Mouse (Mus musculus): ENCODE data around the gene Tnni2. TPM values are rescaled to one million over a fixed set of nuclear protein-coding genes. Genes with fewer than 3 reads are reported as not detected.

Tnni2 gene
- total RNA-seq, 4 experiments from 2014 or later, result 0.43 to 1.1 (median 0.85) TPM

DNA sequence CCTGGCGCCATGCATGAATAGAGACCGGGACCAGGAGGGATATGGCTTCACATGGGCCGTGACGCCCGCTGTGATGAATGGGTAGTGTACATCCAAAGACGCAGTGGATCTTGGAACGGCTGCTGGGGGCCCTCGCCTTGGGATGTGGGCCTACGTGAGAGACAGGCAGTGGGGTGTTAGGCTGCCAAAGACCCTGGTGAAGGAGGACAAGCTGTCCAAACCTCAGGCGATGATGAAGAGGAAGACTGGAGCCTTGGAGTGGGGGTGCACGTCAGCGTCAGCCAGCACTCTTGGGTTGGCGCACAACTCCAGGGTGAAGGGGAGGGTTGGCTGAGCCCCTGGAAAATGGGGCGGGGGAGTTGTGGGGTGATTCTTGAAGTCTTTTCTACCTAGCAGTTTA, 10.5 kb upstream of the Tnni2 start:
- no peak for DNase-seq

- DNase-seq, result no peak
Measured at GRCm38 (mm10) chr7:142433623-142434022, 8.0 kb upstream of the Tnni2 start.

DNA sequence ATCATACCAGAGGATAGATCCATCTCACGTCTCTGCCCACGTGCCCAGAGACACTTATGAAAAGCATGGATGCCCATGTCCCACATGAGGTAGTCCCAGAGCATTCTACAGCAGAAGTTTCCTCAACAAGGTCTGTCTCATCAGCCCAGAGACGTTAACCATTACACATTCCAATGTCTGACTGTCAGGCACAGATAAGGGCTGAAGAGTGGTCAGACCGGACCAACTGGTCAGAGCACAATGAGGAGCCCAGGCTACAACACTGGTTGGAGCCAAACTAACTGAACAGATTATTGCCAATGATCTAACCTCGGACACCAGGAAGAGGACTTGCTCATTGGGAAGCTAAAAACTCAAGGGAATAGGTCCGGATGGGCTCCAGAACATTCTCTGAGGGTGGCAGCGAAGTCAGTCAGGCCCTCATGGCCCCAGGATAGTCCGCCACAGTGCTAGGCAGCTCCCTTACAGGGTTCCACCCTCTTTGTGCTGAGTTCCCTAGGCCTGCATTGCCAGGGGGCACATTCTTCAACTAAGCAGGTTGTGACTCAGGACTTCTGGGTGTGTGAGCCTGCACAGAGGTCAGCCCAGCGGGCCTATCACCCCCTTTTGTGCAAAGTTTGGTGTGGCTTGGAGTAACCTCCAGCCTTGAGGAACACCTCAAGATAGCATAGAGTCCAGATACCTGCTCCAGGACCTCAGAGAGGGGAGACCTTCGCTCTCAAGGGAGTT, 7.3 kb upstream of the Tnni2 start, which contains the start of gene Syt8:
TSS of gene Syt8 (plus strand) at position 714 of the 729 bp plus-strand sequence.
- DNase-seq, result no peak

DNA sequence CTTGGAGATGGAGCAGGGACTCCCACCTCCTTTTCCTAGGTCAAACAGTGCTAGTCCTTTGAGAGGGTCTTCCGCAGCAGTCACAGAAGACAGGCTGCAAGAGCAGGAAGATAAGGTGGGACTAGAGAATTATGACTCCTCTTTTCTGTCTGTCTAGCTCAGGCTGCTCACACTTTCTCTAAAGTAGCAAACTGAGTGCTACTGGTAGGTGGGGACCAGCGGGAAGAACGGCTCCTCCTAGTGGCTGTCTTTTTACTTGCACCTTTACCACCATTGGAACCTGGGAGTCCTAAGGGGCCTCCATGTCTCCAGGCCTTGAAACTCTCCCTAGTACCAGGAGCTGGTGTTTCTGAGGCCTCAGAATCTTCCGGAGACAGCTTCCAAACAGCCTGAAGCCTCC, 6.1 kb upstream of the Tnni2 start:
- DNase-seq, result peak; percentile 32

GRCm38 (mm10) chr7:142437324-142437723, 4.3 kb upstream of the Tnni2 start:
- DNase-seq, result no peak

DNA sequence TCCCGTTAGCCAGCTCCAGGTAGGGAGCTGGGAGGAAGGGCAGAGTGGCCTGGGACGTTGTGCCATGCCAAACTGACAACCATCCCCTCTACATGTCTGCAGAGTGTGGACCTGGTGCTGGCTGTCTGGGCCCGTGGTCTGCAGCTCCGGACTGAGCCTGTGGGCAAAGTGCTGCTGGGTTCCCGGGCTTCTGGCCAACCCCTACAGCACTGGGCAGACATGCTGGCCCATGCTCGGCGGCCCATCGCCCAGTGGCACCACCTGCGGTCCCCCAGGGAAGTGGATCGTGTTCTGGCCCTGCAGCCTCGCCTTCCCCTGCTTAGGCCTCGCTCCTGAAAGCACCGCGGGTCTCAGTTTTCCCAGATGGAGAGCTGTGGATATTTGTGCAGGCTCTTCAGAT, 1.6 kb upstream of the Tnni2 start:
- no peak for DNase-seq

DNA sequence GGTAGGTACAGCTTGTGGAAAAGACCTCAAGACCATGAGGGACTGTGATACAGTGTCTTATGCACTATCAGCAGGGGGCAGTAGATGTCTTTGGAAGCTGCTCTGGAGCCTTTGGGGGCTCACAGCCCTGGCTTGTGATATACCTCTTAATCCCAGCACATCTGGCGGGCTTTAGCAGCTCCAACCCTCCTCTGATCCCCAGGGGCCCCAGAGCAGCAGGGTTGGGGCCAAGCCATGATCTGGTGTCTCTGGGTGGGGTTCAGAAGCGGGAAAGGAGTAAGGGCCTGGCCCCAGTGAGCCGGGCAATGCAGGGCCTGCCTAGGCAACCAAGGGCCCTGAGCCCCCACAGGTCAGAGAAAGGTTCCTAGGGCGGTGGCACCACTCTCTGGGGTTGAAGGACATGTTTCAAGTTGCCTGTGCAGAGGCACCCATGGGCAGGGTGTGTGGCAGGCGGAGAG, 922 bp upstream of the Tnni2 start:
- no peak for DNase-seq

- no peak for DNase-seq
Measured at GRCm38 (mm10) chr7:142442081-142442907, 686 bp downstream of the Tnni2 start.

DNA sequence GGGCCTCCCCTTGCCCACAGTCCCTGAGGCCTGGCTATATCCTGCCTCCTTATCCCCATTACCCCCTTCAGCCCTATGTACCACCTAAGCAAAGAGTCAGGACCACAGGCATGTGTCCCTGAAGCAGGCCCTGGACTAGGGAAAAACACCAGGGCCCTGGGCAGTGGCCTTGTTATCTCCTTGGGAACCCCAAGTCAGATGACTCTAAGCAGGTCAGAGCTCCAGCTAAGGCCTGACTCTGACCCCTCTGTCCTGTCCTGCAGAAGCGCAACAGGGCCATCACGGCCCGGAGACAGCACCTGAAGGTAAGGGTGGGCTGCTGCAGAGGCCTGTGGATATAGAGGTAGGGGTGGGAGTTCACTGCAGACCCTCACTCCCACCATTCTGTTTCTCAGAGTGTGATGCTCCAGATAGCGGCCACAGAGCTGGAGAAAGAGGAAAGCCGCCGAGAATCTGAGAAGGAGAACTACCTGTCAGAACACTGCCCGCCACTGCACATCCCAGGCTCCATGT, 1.4 kb downstream of the Tnni2 start:
- DNase-seq, result no peak

- DNase-seq, result no peak
Measured at GRCm38 (mm10) chr7:142443474-142443873, 1.9 kb downstream of the Tnni2 start.

DNA sequence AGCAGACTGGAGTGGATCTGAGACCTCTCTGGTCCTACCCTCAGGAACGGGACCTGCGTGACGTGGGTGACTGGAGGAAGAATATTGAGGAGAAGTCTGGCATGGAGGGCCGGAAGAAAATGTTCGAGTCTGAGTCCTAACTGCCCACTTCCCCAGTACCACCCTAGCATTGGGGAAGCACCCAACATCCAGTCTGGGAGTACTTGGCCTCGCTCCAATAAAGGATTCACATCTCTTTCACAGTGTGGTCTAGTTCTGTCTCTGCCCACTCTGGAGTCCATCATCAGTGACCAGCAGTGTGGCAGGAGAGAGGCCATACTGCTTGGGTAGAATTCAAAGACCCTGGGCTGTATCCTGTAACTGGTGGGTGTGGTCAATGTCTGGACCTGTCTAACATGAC, 2.6 kb downstream of the Tnni2 start:
- DNase-seq, result no peak

- no peak for DNase-seq
Measured at GRCm38 (mm10) chr7:142445324-142445723, 3.7 kb downstream of the Tnni2 start.

DNA sequence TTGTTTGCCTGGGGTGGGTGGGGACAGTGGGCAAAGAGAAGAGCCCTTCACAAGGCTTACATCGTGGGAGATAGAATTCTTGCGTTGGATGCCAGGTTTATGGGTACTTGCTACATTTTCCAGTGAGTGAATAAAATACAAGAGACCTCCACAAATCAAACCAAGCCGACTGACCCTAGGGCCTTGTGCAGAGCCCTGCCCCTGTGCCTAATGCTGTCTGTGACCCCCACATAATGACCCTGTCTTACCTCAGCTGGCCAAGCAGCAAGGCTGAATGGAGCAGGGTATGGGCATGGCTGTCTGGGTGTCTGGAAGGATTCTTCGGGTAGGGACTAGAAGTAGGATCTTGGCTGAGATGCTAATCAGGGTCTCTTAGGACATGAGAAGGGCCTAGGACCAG, 4.7 kb downstream of the Tnni2 start:
- no peak for DNase-seq

DNA sequence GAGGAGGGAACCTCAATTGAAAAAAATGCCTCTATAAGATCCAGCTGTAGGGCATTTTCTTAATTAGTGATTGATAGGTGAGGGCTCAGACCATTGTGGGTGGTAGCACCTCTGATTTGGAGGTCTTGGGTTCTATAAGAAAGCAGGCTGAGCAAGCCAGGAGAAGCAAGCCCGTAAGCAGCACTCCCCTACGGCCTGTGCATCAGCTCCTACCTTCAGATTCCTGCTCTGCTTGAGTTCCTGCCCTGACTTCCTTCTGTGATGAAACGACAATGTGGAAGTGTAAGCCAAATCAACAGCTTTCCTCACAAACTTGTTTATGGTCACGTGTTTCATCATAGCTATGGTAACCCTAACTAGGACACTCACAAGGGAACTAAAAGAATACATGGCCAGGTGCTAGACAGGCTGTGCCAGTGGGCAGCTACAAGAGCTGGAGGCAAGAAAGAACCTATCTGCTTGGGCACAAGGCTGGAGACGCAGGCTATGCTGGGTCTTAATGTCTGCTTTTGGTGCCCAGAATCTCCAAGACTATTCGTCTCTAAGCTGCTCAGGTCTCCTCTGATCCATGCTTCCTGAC, 7.5 kb downstream of the Tnni2 start:
- no peak for DNase-seq

DNA sequence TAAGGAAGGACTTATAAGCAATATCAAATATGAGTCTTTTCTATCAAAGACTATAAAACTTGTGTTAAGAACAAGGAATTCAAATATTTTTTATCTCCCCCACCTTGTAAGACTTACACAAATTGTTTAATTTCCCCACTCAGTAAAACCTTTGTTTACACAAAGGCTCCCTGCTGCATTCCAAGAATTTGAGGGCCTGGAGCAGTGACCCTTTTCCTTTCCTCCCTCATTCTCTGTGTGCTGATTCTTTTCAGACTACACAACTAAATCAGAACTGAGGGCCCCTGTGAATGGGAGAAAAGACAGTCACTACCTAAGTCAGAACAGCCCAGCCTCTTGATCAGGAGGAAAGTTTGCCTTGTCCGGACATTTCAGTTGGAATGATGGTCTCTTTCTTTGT, 13.1 kb downstream of the Tnni2 start:
- DNase-seq, result no peak

DNA sequence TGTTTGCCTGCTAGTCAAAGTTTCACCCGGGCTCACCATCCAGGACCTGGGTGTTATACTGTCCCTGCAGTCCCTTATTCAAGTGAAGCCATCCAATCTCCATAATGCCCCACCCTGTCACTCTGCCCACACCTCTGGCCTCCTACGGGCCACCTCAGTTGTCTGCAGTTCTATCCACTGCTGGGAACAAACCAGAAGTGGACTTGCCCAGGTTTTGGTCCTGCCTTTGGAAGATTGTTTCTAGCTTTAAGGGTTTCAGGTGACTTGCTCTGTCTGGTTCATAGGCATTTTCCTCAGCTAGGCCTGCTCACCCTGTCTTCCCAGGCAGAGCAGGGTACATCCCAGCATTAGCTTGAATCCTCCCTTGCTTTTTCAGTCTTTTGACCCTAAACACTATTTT, 13.6 kb downstream of the Tnni2 start:
- no peak for DNase-seq

DNA sequence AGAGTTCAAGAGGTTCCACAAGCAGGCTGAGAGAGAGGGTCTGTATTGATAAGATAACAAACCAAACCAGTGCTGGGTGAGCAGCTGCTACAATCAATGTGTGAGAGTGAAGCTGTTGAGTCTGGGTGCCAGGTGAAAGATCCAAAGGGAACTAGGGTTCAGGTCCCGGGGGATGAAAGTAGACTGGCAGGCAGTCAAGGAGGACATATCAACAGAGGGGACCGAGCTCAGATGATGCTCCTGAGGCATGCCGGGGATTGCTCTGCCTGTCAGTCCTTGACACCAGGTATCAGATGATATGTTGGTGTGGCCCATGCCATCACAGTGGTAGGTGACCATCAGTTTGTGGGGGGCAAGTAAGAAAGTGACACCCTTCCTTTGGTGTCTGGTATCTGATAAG, 15.2 kb downstream of the Tnni2 start:
- DNase-seq, result no peak

DNA sequence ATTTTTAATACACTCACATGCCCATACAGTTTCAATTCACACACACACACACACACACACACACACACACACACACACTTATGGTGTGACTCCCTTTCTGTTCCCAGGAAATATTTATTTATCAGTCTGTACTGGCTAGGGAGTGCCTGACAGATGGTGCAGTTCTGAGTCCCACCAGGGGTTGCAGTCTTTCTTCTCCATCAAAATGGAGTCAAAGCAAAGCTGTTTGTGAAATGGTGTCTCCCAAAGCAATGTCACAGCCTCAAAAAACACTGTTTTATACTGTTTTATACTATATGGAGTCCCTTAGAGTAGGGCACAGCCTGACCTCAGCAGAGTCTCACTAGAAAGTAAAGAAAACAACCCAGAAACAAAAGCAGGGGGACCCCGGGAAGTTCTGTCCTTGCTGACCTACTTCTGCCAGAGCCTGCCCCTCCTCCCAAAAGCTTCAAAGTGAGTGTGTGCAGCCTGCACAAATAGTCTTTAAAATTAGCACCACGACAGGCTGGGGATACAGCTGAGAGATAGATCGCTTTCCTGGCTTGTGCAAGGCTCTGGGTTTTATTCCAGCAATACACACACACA, 15.7 kb downstream of the Tnni2 start:
- no peak for DNase-seq

GRCm38 (mm10) chr7:142458026-142458425, 16.4 kb downstream of the Tnni2 start:
- DNase-seq, result no peak

GRCm38 (mm10) chr7:142458676-142459298, 17.2 kb downstream of the Tnni2 start:
- no peak for DNase-seq

DNA sequence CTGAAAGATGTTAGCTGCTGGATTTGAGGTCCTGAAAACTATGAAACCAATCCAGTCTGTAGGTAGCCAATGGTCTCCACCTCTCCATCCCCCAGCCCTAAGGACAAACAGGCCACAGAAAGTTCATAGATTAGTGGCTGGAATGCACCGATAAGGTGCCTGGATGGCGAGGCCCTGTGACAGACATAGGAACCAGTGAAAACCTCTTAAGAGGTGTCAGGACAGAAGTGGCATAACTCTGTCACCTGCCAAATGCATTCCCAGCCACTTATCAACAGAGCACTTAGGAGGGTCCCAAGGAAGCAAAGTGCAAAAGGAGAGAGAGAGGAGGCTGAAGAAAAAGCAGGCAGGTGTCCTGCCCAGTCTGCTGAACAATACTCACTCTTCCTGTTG, 17.7 kb downstream of the Tnni2 start:
- DNase-seq, result no peak

GRCm38 (mm10) chr7:142460636-142461077, 19.0 kb downstream of the Tnni2 start, which contains the start of gene Lsp1:
Gene Lsp1, plus strand, starts transcription at chr7:142460809.
- no peak for DNase-seq

All from adrenal gland, adult 8-10 months (tissue).